Mouse (Mus musculus): Measurements from ENCODE around the gene Catsperd. TPM values are rescaled to one million over a fixed set of nuclear protein-coding genes. Genes with fewer than 3 reads are reported as not detected.

Catsperd gene
- total and polyA plus RNA-seq, 3 experiments: 0.46 to 1.1 TPM; not detected in 1

DNA sequence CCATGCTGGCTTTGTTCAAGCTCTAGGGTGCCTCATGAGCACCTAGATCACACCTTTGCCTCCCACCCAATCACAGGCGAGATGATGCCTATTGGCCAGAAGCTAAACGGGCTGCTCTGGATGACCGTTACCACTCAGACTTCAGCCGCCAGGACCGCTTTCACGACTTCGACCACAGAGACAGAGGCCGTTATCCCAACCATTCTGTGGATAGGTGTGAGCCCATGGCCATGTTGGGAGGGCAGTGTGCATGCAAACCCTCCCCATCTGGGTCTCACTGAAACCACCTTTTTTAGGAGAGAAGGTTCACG, 23.9 kb upstream of the Catsperd start:
- H3K27me3 ChIP-seq (ENCODE audit: control insufficient read depth in 1 of 2, insufficient read depth in 2 of 2, low read length in 2 of 2): no peaks in the 10 kb centered on the region
- H3K79me2 ChIP-seq (ENCODE audit: control insufficient read depth, insufficient read depth, low read length, poor library complexity): peaks cover 13% of the 10 kb centered on the region
- H3K4me3 ChIP-seq (ENCODE audit: control insufficient read depth in 1 of 2, insufficient read depth in 1 of 2, low read depth in 2 of 2, low read length in 2 of 2): no peak overlapping the region
- peaks cover 4 to 21% of the 10 kb centered on the region in 2 experiments for H3K36me3 ChIP-seq (ENCODE audit: control insufficient read depth in 1 of 2, insufficient read depth in 2 of 2, low read length in 2 of 2)
- no peak overlapping the region for H3K9ac ChIP-seq (ENCODE audit: control insufficient read depth, low read depth, low read length, poor library complexity, severe bottlenecking)
- H3K9me3 ChIP-seq (replicated peaks; ENCODE audit: insufficient read depth, low read length): no peaks in the 10 kb centered on the region
- no peaks in the 10 kb centered on the region; a peak in 1 of 4 replicates for H3K4me1 ChIP-seq (ENCODE audit: control insufficient read depth in 1 of 2, insufficient read depth in 2 of 2, low read length in 2 of 2)
- no peak overlapping the region for H3K27ac ChIP-seq (ENCODE audit: control insufficient read depth, low read depth, low read length)
- TF ChIP-seq POLR2A (IDR thresholded peaks at IDR 0.05; ENCODE audit: control insufficient read depth in 1 of 2, insufficient read depth in 1 of 2, low read depth in 1 of 2, low read length in 2 of 2, poor library complexity in 1 of 2) (no peak), SMC3 (IDR thresholded peaks at IDR 0.05; ENCODE audit: low read depth, low read length) (no peak), RAD21 (IDR thresholded peaks at IDR 0.05; ENCODE audit: low read depth, low read length) (no peak), ZMIZ1 (IDR thresholded peaks at IDR 0.05; ENCODE audit: low read depth, low read length) (peak; percentile 29; the same call in 1 of the 2 replicates)
- DNase-seq (ENCODE audit: low read depth, low spot score): no peak

DNA sequence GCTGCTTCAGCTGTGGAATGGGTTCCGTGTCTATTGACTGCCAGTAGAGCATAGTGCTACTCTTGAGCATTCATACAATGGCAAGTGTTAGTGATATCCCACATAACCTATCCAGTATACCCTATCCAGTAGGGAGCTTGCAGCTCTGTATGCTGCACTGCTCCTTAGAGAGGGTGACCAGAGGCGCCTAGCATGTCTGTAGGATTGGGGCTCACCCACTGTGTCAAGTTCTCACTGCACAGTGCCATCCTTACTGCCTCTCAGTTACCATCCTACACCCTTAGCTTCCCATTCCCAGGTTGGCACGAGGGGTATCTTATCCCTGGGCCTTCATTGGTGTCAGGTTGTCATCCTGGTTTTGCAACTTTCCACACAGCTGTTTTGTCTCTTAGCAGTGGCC, 23.5 kb upstream of the Catsperd start:
- no peak overlapping the region for H3K27ac ChIP-seq (ENCODE audit: control insufficient read depth, low read depth, low read length)

DNA sequence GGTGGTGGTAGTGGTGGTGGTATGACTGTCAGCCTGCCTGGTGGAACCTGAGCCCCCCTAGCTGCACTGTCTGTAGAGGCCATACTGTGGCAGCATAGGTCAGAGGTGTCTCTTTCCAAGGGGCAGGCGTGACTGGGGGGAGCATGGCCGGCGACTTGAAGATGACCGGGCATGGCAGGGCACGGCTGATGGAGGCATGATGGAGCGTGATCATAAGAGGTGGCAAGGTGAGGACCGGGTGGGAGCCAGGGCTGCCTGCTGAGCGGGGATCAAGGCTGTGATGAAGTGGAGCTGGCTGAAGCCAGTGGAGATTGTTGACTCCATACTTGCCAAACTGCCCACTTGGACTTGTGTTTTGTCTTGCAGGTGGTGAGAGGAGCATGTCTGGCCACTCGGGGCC, 22.5 kb upstream of the Catsperd start:
- H3K27ac ChIP-seq (ENCODE audit: control insufficient read depth, low read depth, low read length): no peak overlapping the region
- H3K79me2 ChIP-seq (ENCODE audit: control insufficient read depth, insufficient read depth, low read length, poor library complexity): peaks cover 17% of the 10 kb centered on the region
- TF ChIP-seq NELFE (IDR thresholded peaks at IDR 0.05; ENCODE audit: low read depth, low read length) (no peak), ELF1 (IDR thresholded peaks at IDR 0.05; ENCODE audit: low read depth, low read length) (no peak)
- H3K9ac ChIP-seq (ENCODE audit: control insufficient read depth, low read depth, low read length, poor library complexity, severe bottlenecking): no peak overlapping the region
- H3K9me3 ChIP-seq (replicated peaks; ENCODE audit: insufficient read depth, low read length): no peaks in the 10 kb centered on the region
- H3K4me3 ChIP-seq (ENCODE audit: control insufficient read depth in 1 of 2, insufficient read depth in 1 of 2, low read depth in 2 of 2, low read length in 2 of 2): no peak overlapping the region
- peaks cover 4 to 18% of the 10 kb centered on the region in 2 experiments for H3K36me3 ChIP-seq (ENCODE audit: control insufficient read depth in 1 of 2, insufficient read depth in 2 of 2, low read length in 2 of 2)
- no peaks in the 10 kb centered on the region for H3K27me3 ChIP-seq (ENCODE audit: control insufficient read depth in 1 of 2, insufficient read depth in 2 of 2, low read length in 2 of 2)
- no peak for DNase-seq (ENCODE audit: low read depth, low spot score)
- peaks cover 0 to 4% of the 10 kb centered on the region in 2 experiments; a peak in 2 of 4 replicates for H3K4me1 ChIP-seq (ENCODE audit: control insufficient read depth in 1 of 2, insufficient read depth in 2 of 2, low read length in 2 of 2)

More for the DNA sequence above, 23.5 kb upstream of the Catsperd start:
- Histone ChIP-seq H3K4me1 (ENCODE audit: control insufficient read depth in 1 of 2, insufficient read depth in 2 of 2, low read length in 2 of 2) (no peaks in the 10 kb centered on the region; a peak in 1 of 4 replicates), H3K27me3 (ENCODE audit: control insufficient read depth in 1 of 2, insufficient read depth in 2 of 2, low read length in 2 of 2) (no peaks in the 10 kb centered on the region), H3K9me3 (replicated peaks; ENCODE audit: insufficient read depth, low read length) (no peaks in the 10 kb centered on the region), H3K36me3 (ENCODE audit: control insufficient read depth in 1 of 2, insufficient read depth in 2 of 2, low read length in 2 of 2) (peaks cover 4 to 19% of the 10 kb centered on the region in 2 experiments), H3K79me2 (ENCODE audit: control insufficient read depth, insufficient read depth, low read length, poor library complexity) (peaks cover 17% of the 10 kb centered on the region), H3K4me3 (ENCODE audit: control insufficient read depth in 1 of 2, insufficient read depth in 1 of 2, low read depth in 2 of 2, low read length in 2 of 2) (no peak overlapping the region), H3K9ac (ENCODE audit: control insufficient read depth, low read depth, low read length, poor library complexity, severe bottlenecking) (no peak overlapping the region)
- no peak for DNase-seq (ENCODE audit: low read depth, low spot score)
- TF ChIP-seq MXI1 (IDR thresholded peaks at IDR 0.05; ENCODE audit: low read depth, low read length): no peak
- TF ChIP-seq MEF2A (IDR thresholded peaks at IDR 0.05; ENCODE audit: extremely low read depth, insufficient replicate concordance, low read depth, low read length, poor library complexity, severe bottlenecking): no peak
- TF ChIP-seq CHD1 (IDR thresholded peaks at IDR 0.05; ENCODE audit: low read depth, low read length): no peak
- no peak for TF ChIP-seq ZMIZ1 (IDR thresholded peaks at IDR 0.05; ENCODE audit: low read depth, low read length)
- TF ChIP-seq USF2 (IDR thresholded peaks at IDR 0.05; ENCODE audit: borderline replicate concordance in 1 of 2, insufficient read depth in 1 of 2, low read depth in 1 of 2, low read length in 2 of 2): no peak
- TF ChIP-seq SMC3 (IDR thresholded peaks at IDR 0.05; ENCODE audit: low read depth, low read length): no peak
- TF ChIP-seq POLR2AphosphoS2 (IDR thresholded peaks at IDR 0.05; ENCODE audit: low read length): no peak; the same call in 1 of the 2 replicates
- TF ChIP-seq HCFC1 (IDR thresholded peaks at IDR 0.05; ENCODE audit: low read depth, low read length): no peak
- TF ChIP-seq POLR2A (IDR thresholded peaks at IDR 0.05; ENCODE audit: control insufficient read depth in 1 of 2, insufficient read depth in 1 of 2, low read depth in 1 of 2, low read length in 2 of 2, poor library complexity in 1 of 2): no peak
- no peak for TF ChIP-seq JUND (IDR thresholded peaks at IDR 0.05; ENCODE audit: low read depth, low read length)
- no peak for TF ChIP-seq USF1 (IDR thresholded peaks at IDR 0.05; ENCODE audit: low read depth, low read length)
- no peak for TF ChIP-seq CTCF (IDR thresholded peaks at IDR 0.05 in 2 of 3, conservative IDR thresholded peaks at IDR 0.05 in 1 of 3; ENCODE audit: control insufficient read depth in 1 of 3, insufficient read depth in 1 of 3, low read depth in 2 of 3, low read length in 3 of 3, poor library complexity in 1 of 3, severe bottlenecking in 1 of 3)
- TF ChIP-seq GATA1 (IDR thresholded peaks at IDR 0.05; ENCODE audit: low read depth, low read length): no peak
- TF ChIP-seq MAFK (IDR thresholded peaks at IDR 0.05; ENCODE audit: borderline replicate concordance, low read depth, low read length): no peak
- no peak for TF ChIP-seq NRF1 (IDR thresholded peaks at IDR 0.05; ENCODE audit: insufficient read depth, low read depth, low read length, poor library complexity, severe bottlenecking)
- no peak for TF ChIP-seq MAX (IDR thresholded peaks at IDR 0.05; ENCODE audit: low read length)
- TF ChIP-seq TCF12 (IDR thresholded peaks at IDR 0.05; ENCODE audit: low read depth, low read length): no peak
- no peak for TF ChIP-seq NELFE (IDR thresholded peaks at IDR 0.05; ENCODE audit: low read depth, low read length)

Measured in MEL (cell line).